Mouse (Mus musculus) urinary bladder, adult 18-20 months (tissue): ENCODE results near the gene Plxna2.

Experiments used
- DNase-seq, 2 experiments: peaks; one replicate each; pipeline ENCODE4 v3.0.0; 2022; ENCODE audit warnings: low spot score in 2 of 2, mixed read lengths in 2 of 2

The Plxna2 gene

DNA sequence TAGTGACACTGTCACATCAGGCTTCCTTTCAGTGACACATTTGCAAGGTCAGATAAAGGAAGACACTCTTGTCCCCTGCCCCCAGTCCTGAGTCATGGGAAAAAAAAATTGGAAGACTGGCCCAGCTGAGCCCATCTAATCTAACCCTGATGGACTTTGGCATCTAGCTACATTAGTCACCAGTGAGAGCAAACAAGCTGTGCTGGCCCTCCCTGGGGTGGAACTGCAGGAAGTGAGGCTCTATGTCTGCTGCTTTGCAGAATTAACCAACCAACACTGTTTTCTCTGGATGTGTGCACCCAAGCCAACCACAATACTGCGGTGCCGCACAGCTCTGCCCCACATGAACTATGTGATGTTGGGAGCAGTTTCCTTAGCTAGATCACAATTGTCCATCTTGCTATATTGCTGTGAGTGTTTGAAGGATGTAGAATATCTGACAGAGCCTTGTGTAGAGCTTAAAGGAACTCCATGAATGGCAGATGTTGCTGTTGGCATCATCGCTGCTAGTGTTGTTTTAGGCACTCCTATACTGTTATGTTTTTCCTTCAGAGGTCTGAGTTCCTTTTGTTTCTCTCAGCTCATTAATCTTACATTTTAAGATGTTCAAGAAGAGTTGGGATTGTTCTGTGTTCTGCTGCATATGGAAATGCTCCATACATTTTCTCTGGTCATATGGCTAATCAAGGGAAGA lies 42.6 kb downstream of the Plxna2 start:
- peak; percentile 34 to 78 for DNase-seq

DNA sequence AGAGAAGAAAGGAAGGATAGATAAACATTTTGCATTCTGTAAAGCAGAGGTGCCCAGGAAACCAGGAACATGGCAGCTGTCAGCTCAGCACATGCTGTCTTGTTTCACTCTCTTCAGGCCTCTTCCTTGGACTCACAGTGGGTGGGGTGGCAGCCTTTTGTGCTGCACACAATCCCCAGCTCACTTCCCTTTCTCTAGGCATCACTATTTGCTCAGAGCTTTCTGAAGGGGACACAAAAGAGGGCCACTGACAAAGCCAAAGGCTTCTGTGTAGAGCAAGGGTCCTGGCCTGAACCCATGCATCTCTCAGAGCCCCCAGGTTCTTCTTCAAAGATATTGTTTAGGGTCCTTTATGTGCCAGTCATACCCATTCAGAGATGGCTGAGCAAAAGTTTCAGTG lies 45.0 kb downstream of the Plxna2 start:
- no peak for DNase-seq

DNA sequence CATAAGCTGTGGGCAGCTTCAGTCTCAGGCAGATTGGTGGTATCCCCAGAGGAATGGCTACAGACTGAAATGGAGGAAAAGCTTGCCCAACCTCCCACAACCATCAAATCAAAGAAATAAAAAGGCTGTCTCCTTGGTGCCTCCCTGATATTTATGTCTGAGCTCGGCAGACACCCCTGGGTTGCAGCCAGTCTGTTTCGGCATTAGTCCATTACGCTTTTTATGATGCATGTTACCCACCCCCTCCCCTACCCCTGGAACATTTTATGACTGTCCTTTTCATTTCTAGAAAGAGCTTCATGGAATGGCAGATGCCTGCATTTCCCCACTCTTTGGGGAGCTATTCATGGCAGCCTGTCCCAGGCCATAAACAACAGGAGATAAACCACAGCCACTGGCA lies 47.7 kb downstream of the Plxna2 start:
- DNase-seq: no peak

DNA sequence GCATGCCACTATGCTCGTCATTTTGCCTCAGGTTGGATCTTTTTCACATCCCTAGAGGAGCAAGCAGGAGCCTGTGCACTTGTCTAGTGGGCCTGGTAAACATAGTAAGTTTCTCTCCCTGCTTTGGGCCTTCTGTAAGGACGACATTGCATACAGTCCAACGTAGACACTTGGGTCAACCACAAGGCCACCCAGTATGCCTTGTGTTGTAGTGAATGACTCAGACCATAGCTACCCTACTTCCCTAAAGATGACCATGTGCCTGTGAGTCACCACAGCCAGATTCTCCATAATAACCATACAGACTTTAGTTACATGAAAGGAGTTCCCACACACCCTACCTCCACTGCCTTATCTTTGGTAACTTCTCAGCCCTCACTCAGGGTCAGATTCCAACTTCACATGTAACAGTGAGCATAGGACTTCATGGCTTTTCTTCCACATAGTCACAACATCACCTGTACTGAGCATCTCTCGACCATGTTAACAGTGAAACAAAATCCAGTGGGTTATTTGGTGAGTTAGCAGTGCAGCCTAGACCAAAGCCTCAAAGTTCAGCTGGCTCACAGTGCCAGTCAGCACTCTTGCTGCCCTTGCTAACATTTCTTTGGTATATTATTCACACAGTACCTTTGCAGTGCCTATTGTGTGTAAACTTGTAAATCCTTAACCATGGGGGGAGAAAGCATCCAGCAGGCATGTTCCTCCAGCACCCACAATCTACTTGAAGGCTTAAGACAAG lies 53.9 kb downstream of the Plxna2 start:
- DNase-seq: no peak

DNA sequence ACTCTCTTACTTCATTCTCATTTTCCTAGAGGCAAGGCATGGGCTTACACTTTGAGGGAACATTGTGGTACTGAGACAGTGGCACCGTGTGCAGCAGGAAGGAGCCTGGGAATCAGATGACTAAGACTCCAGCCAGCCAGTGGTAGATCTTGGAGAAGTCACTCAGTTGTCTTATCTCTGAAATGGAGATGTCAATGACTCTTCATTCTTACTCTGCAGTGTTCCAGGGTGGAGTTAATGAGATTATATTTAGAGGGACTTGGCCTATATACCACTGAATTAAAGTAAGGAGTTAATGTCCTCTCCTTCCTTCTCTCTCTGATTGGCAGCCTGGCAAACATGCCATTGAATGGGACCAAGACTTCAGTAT lies 54.5 kb downstream of the Plxna2 start:
- no peak for DNase-seq

DNA sequence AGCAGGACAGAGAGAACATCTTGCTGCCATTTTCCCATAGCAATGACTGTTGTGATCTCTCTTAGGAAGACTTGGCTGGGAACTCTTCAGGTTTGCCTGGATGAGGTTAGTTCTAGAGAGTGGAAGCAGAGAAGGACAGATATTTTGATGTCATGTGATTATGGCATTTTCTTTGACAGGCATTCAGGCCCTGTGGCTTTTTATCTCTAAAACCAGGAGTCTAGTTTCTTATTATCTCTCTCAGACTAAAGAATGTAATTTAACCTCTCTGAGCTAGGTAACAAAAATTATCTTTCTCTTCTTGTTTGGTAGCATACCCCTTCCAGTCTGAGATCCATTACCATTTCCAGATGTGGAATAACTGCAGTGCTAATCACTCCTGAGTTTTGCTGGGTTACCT lies 55.2 kb downstream of the Plxna2 start:
- no peak for DNase-seq

DNA sequence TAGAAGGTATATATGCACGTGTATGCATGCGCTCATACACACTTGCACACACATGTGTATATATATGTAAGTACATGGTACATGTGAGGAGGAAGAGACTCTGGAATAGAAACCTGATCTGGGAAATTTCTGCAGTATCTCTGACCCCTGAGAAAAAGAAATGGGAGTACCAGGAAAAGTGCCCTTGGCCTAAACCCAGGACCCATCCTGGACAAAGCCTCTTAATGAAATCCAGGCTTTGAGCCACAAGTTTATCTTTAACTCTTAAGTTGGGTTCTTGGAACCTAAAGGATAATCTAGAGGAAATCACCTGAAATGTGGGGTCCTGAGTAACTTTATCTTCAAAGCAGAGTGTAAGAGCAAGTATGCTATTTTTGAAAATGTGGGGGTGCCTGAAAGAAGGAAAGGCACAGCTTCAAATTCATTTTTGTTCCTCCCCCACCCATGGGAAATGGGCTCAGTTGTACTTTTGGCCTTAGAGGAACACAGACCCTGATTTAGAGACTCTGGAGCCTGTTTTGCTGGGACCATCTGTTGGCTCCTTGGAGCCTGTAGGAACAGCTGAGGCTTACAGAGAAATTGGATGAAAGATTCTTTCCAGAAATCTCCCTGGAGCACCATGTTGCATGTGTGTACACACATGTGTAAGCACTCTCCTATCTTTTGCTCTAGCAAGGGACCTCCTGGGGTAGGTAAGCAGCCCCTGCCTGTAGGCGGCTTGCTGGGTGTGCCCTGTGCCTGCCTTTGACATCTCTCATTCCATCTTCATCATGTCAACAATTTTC lies 57.3 kb downstream of the Plxna2 start:
- DNase-seq: peak in 1 of 2 experiments; percentile 41

DNA sequence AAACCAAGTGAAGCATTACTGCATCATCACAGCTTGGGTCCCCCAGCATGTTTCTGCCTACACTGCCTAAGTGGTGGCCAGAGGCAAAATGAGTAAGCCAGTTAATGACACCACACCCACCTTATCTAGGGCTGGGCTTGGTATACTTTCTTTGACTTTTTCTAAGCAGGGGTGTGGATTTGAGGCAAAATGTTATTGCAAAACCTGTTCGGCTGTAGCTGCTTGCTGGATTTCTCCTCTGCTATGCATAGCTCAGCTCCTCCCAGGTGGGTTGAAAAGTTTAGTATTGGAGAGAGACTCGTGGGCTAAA lies 57.8 kb downstream of the Plxna2 start:
- DNase-seq: peak in 1 of 2 experiments; percentile 74

DNA sequence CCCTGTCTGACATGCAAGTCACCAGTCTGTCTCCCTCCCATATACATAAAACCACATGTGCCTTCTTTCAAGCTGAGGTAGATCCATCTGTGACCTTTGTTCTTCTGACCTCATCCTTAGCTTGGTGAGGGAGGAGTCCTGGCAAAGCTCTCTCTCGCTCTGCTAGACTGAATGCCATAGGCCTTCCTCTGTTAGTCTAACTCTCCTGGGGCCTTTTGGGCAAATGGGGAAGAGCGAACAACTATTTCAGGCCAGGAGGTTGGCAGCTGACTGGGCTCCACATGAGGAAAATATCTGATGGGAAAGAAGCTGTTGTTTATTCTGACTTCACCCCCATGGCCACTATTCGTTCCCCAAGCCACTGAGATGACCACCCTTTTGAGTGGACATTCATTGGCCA lies 59.9 kb downstream of the Plxna2 start:
- no peak for DNase-seq

DNA sequence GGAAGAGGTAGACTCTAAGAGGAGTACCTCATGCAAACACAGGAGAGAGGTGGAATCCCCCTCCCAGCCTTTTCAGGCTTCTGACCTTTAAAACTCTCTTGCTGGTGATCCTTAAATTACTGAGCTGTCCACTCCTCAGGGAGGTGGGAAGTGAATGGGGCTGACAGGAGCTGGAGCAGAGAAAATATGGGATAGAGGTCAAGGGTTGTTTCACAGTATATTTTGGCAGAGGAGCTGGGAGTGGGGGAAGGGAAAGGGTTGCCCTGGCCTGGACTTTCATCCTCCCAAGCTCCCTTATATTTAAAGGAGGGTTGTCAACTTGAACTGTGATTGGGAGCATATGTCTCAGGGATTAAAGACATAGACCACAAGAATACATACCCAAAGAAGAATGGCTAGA lies 61.1 kb downstream of the Plxna2 start:
- no peak for DNase-seq

DNA sequence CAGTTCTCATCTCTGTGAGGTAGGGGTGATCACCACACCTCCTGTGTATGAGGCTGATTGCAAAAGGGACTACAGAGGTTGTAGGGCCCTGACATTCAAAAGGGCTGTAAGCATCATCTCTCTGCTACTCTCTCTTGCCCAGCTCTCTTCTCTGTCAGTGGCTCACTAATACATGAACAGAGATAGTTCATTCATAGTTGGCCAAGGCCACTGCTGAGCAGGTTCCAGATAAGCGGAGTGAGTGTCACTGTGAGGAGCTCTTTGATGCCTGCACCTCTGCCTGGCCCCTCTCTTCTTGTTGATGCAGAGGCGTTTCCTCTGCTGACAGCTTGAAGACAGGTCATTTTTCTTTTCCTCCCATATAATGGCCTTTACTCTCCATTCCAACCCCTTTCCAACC lies 62.1 kb downstream of the Plxna2 start:
- DNase-seq: no peak

DNA sequence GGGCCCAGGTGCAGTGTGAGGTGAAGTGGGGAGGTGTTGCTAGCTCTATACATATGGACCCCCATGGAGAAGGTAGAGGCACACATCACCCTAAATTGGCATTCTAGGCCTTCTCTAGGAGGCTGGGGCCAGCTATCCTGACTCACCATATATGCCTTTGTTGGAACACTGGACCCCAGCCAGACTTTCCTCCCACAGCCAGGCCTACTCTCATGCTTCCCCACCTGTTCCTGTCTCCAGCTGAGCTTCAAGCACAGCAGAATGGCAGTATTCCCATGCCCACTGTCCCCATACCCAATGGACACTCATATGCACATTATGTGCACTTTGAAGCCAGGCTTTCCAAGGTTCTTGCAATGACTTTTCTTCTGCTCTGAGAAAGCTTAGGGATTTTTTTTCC lies 64.0 kb downstream of the Plxna2 start:
- no peak for DNase-seq

DNA sequence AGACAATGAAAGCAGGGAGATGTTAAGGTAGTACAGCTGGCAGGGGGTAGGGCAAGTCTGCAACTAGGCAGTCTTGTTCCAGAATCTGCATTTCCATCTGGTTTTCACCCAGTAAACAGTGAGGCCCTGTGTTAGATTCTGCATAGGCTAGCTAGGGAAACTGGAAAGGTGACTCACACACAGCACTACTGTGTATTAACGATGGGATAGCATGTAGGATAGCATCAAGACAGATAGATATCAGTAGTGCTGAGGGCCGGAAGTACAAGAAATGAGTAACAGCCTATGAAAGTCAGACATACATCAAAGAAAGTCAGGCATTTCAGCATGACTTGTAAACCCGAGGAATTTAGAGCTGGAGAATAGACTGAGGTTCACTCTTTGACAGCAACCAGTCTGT lies 65.1 kb downstream of the Plxna2 start:
- peak in 1 of 2 experiments; percentile 35 for DNase-seq

DNA sequence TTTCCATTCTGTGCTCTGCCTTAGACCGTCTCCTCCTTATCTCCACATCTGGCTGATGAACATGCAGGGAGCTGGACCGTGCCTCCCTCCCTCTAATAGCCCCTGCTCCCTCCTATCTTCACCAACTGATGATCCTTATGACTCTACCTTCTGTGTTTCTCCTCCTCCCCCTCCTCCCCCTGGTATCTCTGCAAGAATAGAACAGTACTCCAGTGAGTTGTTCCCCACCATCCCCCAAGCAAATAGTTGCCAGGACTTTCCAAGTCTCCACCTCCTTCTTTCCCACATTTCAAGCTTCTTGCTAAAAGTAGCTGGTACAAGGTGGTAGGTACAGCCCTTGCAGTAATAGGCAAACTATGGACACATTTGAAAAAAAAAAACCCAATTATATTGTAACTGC lies 67.9 kb downstream of the Plxna2 start:
- no peak for DNase-seq

DNA sequence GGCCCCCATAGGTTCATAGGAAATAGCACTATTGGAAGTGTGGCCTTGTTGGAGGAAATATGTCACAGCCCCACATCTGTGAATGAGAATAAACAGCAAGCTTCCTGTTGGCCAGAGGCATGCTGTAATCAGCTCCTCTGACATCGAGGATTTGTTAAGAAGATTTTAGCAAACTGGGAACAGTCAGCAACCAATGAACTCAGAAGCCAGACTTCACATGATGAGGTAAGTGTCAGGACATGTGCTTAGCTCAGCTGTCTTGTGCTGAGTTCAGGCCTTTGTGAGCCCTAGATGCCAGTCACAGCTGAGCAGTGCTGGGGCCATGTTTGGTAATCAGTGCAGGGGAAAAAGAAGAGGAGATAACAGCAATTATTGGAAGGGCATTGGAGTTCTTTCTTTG lies 69.7 kb downstream of the Plxna2 start:
- no peak for DNase-seq

DNA sequence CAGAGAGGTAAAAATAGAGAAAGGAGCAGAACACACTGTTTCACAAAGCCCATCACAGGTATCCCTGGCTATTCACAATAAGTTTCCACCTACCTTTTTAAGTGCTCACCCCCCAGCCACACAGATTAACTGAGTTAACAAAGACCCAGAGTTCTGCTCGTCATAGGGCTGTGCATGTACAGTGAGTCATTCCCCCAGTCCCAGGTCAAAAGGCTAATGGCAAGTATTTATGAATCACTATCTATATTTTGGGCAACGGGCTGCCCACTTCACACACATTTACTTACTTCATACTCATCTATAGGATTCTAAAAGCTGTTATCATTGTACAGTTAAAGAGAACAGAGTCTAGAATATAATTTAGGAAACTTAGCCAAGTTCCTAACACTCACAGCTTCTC lies 70.1 kb downstream of the Plxna2 start:
- no peak for DNase-seq

DNA sequence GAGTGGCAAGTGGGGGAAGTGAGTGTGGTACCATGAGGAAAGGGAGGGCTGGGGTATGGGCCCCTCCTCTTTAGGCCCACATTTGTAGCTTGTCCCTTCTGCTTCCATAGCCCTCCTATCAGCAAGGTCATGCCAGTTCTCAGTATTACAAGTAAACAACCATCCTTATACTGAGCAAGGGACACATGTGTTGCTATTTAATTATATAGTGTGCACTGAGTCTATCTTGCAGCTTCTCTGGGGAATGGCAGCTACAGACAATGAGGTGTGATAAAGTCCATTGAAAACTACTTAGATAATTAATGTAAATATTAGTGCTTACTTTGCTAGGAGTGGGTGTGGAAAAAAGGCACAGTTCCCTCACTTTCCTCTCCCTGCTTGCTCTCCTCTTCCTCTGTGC lies 75.0 kb downstream of the Plxna2 start:
- no peak for DNase-seq

DNA sequence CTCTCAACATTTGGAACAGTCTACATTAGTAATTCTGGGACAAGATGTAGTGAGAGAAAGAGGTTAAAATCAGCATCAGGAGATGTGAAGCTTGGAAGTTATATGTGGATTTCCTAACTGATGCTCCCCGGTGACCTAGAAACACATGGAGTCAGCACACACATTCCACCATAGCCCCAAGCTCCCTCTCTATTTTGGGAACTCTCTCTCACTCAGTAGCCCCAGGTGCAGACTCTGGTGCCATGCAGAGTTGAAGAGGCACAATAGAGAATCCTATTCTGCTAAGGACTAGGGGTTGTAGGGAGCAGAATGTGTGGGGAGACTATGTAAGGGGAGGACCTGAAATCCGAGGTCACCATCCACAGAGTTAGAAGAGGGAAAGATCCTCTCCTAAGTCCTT lies 75.5 kb downstream of the Plxna2 start:
- no peak for DNase-seq

DNA sequence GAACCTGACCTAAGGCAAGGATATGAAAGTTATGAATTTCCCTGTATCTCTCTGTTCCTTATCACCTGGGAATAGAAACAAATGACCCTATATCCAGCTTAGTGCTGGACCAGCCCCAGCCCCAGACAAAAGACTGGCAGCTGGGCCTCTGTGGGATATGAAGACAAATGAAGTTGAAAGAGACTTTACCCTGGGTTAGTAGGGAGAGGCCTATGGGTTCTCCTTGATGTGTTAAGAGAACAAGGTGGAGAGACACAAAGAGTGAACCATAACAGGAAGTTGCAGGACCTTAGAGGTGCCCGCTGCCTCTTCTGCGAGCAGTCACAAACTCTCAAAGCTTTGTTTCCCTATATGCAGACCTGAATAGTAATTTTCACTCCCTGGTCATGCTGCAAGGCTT lies 76.8 kb downstream of the Plxna2 start:
- no peak for DNase-seq

DNA sequence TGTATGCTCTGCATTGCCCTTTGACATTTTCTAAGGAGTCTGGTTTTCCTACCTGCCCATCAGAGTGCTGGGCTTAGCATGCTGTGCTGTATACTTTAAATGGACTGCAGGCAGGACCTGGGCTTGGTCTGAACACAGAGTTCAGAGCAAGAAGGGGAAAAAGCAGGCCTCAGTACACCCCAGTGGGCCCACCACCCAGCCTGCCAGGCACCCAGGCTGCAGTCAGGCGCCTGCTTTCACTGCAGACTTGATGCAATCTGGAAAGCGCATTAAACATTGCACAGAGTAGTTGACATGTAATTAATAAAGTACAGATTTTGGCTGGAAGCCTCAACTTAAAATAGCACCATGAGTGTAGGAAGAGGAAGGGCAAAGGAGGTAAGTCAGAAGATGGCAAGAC lies 79.4 kb downstream of the Plxna2 start:
- DNase-seq: no peak

DNA sequence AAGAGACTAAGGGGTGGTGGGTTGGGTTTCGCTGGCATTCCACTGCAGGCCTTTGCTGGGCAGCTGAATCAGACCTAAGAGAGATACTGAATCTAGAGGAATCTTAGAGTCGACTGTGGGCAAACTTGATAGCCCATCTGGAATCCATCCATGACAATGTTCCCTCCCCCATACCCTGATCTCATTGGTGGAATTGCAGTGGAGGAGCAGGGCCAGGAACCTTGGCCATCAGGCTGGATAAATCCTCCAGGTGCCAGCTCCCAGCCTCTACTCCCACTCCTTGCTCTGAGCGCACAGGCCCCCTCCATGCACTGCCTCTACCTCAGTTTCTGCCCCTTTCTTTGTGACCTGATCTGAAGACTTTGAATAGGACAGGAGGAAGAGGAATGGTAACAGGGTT lies 81.3 kb downstream of the Plxna2 start:
- no peak for DNase-seq

DNA sequence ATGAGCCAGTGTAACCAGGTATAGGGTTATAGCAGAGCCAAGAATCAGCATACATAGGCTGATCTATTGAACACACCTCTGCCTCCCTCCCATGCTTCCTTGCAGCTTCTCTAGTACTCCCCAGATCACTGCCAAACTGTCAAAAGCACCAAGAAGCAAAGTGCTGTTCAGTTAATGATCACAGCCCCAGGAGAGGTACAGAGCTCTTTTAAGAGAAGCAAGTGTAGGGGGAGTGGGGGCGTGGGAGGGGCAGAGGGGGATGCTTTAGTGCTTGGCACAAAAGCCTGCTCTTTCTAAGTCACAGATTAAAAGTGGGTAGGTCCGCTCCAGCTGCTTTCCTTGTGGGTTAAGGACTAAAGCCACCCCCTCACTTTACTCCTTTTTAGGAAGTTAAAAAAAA lies 85.2 kb downstream of the Plxna2 start:
- DNase-seq: no peak
